Mouse (Mus musculus): ENCODE data around the gene Clta. TPM values are rescaled to one million over a fixed set of nuclear protein-coding genes. Genes with fewer than 3 reads are reported as not detected.

Clta gene
- 136 and 144 TPM in 2 replicates for polyA plus RNA-seq (2015; fragmentation: Nextera tagmentation; extraction: Ambion mirVana)

DNA sequence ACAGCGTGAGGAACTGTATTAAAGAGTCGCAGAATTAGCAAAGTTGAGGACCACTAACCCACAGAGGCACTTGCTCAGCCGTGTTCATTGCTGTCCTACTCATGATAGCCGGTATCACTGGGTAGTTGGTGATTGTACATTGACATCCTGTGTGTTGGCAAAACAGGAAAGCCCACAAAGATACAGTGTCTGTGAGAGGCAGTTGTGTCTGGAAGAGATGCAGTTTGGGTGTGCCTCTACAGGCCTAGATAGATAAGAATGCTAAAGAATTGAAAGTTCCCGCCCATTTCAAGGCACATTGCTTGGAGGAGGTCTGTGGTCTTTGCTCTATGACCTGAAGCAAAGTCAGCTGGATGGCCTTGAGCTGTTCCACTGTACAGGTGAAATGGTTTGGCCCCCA, at the start of gene Clta:
Gene Clta, plus strand, starts transcription at position 327 of the 400 bp plus-strand sequence.
- ATAC-seq (peak; percentile 96), DNase-seq (no peak)
- no peaks in the 10 kb centered on the region for H3K4me1 ChIP-seq (ENCODE audit: insufficient read depth)
- H3K4me3 ChIP-seq (ENCODE audit: low read depth, low read length) = peak within 1 kb of the TSS; percentile 40
- peak within 1 kb of the TSS; percentile 57 for H3K4me2 ChIP-seq (ENCODE audit: low read depth, low read length)
- peak within 1 kb of the TSS; percentile 84 for H3K27ac ChIP-seq (ENCODE audit: low read depth)
- H3K36me3 ChIP-seq (replicated peaks; ENCODE audit: insufficient read depth, low read length) = no peaks in the 10 kb centered on the region
- peak within 1 kb of the TSS; percentile 55 for H3K9ac ChIP-seq (replicated peaks)
- WGBS (ENCODE audit: insufficient replicate concordance) = 59% methylated on average over 5 of the region's 5 CpGs
- H3K9me3 ChIP-seq (ENCODE audit: low read length) = no peaks in the 10 kb centered on the region
- H3K27me3 ChIP-seq (ENCODE audit: insufficient read depth, low read length) = no peaks in the 10 kb centered on the region
- TF ChIP-seq EP300 (IDR thresholded peaks at IDR 0.05; ENCODE audit: low read depth) (peak; percentile 97), CTCF (IDR thresholded peaks at IDR 0.05; ENCODE audit: low read depth) (no peak)

DNA sequence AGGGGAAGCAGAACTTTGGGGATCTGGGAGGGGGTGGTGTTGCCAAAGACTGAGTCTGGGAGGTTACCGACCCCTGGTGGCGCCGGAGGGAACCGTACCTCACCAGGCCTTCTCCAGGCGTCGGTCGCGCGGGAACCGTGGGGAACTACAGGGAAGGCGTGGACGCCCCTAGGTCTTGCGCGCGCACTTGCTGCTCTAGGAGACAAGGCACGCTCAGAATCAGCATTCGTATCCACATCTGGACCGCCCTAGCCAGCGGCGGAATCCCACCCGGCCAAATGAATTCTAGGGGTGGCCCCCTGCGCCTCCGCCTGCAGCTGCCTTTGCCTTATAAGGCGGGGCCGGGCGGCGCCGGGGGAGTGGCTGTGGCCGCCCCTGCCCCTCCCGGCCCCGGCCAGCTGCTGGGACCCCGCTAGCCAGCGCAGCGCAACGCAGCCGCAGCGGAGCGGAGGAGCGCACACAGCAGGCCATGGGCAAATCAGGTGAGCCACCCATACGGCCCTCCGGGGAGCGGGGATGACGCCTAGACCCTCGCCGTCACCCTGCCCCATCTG, 46.9 kb upstream of the Clta start, which contains the start of gene Glipr2:
Gene Glipr2, plus strand, starts transcription at position 110 of the 554 bp plus-strand sequence.
- Histone ChIP-seq H3K4me1 (ENCODE audit: insufficient read depth) (peaks cover 41% of the 10 kb centered on the region), H3K27me3 (ENCODE audit: insufficient read depth, low read length) (no peaks in the 10 kb centered on the region), H3K4me2 (ENCODE audit: low read depth, low read length) (peak within 1 kb of the TSS; percentile 93), H3K36me3 (replicated peaks; ENCODE audit: insufficient read depth, low read length) (no peaks in the 10 kb centered on the region), H3K27ac (ENCODE audit: low read depth) (peak within 1 kb of the TSS; percentile 81), H3K9ac (replicated peaks) (peak within 1 kb of the TSS; percentile 73), H3K9me3 (ENCODE audit: low read length) (no peaks in the 10 kb centered on the region), H3K4me3 (ENCODE audit: low read depth, low read length) (peak within 1 kb of the TSS; percentile 65)
- 0% methylated on average over 38 of the region's 45 CpGs for WGBS (ENCODE audit: insufficient replicate concordance)
- TF ChIP-seq EP300 (IDR thresholded peaks at IDR 0.05; ENCODE audit: low read depth) = no peak
- peak; percentile 93 for TF ChIP-seq CTCF (IDR thresholded peaks at IDR 0.05; ENCODE audit: low read depth)
- DNase-seq (peak; percentile 93), ATAC-seq (peak; percentile 75)

DNA sequence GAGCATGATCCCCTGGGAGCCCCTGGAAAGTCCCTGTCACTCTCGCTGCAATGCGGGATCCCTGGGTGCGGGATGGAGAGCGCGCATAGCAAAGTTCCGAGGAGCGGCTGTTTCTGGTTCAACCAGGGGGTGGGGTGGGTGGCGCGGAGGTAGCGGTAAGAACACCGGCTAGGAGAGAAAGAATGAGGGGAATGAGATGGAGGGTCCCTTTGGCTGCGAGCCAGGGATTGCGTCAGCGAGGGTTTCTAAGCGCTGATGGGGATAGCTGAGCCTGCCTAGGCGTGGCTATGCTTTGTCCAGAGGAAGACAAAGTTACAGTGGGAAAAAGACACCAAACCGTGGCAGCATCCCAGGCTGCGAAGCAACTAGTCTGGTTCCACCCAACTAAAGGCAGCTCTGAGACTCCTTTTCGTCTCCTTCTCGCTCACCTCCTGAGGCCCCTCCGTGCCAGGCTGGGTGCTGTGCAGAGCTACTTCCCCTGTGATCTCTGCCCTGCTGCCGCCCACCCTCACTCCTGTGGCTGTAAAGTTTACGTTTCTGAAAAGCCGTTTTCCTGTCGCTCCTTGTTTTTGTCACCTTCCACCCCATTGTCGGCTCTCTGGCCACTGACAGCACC, 46.3 kb upstream of the Clta start:
- DNase-seq = peak; percentile 66

GRCm38 (mm10) chr4:43959523-43960179, 44.6 kb upstream of the Clta start:
- peak overlapping the region; percentile 85 for H3K27ac ChIP-seq (ENCODE audit: low read depth)
- H3K9ac ChIP-seq (replicated peaks) = peak overlapping the region; percentile 39
- peak overlapping the region; percentile 93 for H3K4me2 ChIP-seq (ENCODE audit: low read depth, low read length)
- H3K4me1 ChIP-seq (ENCODE audit: insufficient read depth) = peaks cover 64% of the 10 kb centered on the region
- TF ChIP-seq CTCF (IDR thresholded peaks at IDR 0.05; ENCODE audit: low read depth) (no peak), EP300 (IDR thresholded peaks at IDR 0.05; ENCODE audit: low read depth) (no peak)
- peak overlapping the region; percentile 65 for H3K4me3 ChIP-seq (ENCODE audit: low read depth, low read length)
- no peaks in the 10 kb centered on the region for H3K27me3 ChIP-seq (ENCODE audit: insufficient read depth, low read length)
- WGBS (ENCODE audit: insufficient replicate concordance) = 8% methylated on average over 9 of the region's 9 CpGs
- H3K9me3 ChIP-seq (ENCODE audit: low read length) = no peaks in the 10 kb centered on the region
- ATAC-seq = peak; percentile 63
- no peaks in the 10 kb centered on the region for H3K36me3 ChIP-seq (replicated peaks; ENCODE audit: insufficient read depth, low read length)
- peak; percentile 57 for DNase-seq

More for the DNA sequence above, 46.3 kb upstream of the Clta start:
- H3K4me2 ChIP-seq (ENCODE audit: low read depth, low read length) = peak overlapping the region; percentile 93
- ATAC-seq = peak; percentile 25
- under 1% methylated on average over 26 of the region's 26 CpGs for WGBS (ENCODE audit: insufficient replicate concordance)
- peak overlapping the region; percentile 73 for H3K9ac ChIP-seq (replicated peaks)
- TF ChIP-seq CTCF (IDR thresholded peaks at IDR 0.05; ENCODE audit: low read depth) (no peak), EP300 (IDR thresholded peaks at IDR 0.05; ENCODE audit: low read depth) (no peak)
- H3K4me1 ChIP-seq (ENCODE audit: insufficient read depth) = peaks cover 47% of the 10 kb centered on the region
- peak overlapping the region; percentile 65 for H3K4me3 ChIP-seq (ENCODE audit: low read depth, low read length)
- no peaks in the 10 kb centered on the region for H3K36me3 ChIP-seq (replicated peaks; ENCODE audit: insufficient read depth, low read length)
- peak overlapping the region; percentile 81 for H3K27ac ChIP-seq (ENCODE audit: low read depth)
- H3K27me3 ChIP-seq (ENCODE audit: insufficient read depth, low read length) = no peaks in the 10 kb centered on the region
- H3K9me3 ChIP-seq (ENCODE audit: low read length) = no peaks in the 10 kb centered on the region

DNA sequence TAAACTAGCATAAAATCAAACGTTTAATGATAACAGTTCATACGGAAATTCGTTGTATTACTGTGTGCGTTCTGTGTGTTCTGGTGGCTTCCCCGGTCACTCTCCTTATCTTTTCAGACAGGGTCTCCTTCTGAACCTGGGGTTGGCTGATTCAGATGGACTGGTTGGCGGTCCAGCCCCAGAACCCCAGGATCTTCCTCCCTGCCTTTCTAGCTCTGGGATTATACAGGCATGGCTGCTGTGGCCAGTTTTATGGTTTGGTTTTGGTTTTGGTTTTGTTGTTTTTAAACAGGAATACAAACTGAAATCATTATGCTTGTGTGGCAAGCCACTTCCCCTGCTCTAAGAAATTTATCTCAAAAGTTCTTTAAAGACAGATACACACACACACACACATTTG, 44.0 kb upstream of the Clta start:
- no peaks in the 10 kb centered on the region for H3K9me3 ChIP-seq (ENCODE audit: low read length)
- H3K36me3 ChIP-seq (replicated peaks; ENCODE audit: insufficient read depth, low read length) = no peaks in the 10 kb centered on the region
- WGBS (ENCODE audit: insufficient replicate concordance) = 30% methylated on average over 6 of the region's 6 CpGs
- peaks cover 69% of the 10 kb centered on the region for H3K4me1 ChIP-seq (ENCODE audit: insufficient read depth)
- no peak for TF ChIP-seq CTCF (IDR thresholded peaks at IDR 0.05; ENCODE audit: low read depth)
- TF ChIP-seq EP300 (IDR thresholded peaks at IDR 0.05; ENCODE audit: low read depth) = peak; percentile 77; the same call in 1 of the 2 replicates
- ATAC-seq (peak; percentile 18), DNase-seq (no peak)
- H3K27me3 ChIP-seq (ENCODE audit: insufficient read depth, low read length) = no peaks in the 10 kb centered on the region
- H3K4me3 ChIP-seq (ENCODE audit: low read depth, low read length) = peak overlapping the region; percentile 65
- peak overlapping the region; percentile 93 for H3K4me2 ChIP-seq (ENCODE audit: low read depth, low read length)
- peak overlapping the region; percentile 85 for H3K27ac ChIP-seq (ENCODE audit: low read depth)
- H3K9ac ChIP-seq (replicated peaks) = peak overlapping the region; percentile 39

DNA sequence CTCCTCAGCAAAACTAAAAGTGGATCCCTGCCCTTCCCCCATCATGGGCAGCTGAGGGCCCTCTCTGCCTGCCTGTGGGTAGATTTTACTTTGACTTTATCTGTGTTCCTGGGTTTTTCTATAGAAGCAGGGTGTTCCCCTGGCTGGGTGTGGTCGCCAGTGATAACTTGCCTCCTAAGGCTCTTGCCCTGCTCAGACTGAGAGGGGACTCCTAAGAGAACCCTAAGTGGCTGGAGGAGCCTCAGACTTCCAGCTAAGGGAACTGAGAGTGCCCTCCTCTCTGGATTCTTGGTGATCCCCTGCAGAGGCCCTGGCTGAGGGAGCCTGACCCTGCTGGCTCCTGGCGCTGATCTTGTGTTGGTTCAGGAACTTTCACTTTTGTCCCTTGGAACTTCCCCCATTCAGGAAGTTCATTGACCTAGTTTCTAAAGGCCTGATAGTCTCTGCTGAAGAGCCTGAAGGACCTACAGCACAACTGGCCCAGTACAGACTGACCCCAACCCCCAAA, 39.9 kb upstream of the Clta start:
- Histone ChIP-seq H3K36me3 (replicated peaks; ENCODE audit: insufficient read depth, low read length) (peaks cover 2% of the 10 kb centered on the region; the same call in 1 of the 2 replicates), H3K4me2 (ENCODE audit: low read depth, low read length) (peak overlapping the region; percentile 71), H3K4me1 (ENCODE audit: insufficient read depth) (peaks cover 91% of the 10 kb centered on the region), H3K27ac (ENCODE audit: low read depth) (peak overlapping the region; percentile 96), H3K9ac (replicated peaks) (peak overlapping the region; percentile 66), H3K27me3 (ENCODE audit: insufficient read depth, low read length) (no peaks in the 10 kb centered on the region), H3K9me3 (ENCODE audit: low read length) (no peaks in the 10 kb centered on the region), H3K4me3 (ENCODE audit: low read depth, low read length) (peak overlapping the region; percentile 21)
- TF ChIP-seq CTCF (IDR thresholded peaks at IDR 0.05; ENCODE audit: low read depth) (no peak), EP300 (IDR thresholded peaks at IDR 0.05; ENCODE audit: low read depth) (peak; percentile 94)
- 16% methylated on average over 2 of the region's 2 CpGs for WGBS (ENCODE audit: insufficient replicate concordance)
- DNase-seq = peak; percentile 66
- ATAC-seq = peak; percentile 78
